Mouse (Mus musculus): ENCODE results near the gene Sh2d6.
"Not testable (repeated sequence)": the region's sequence is repeated elsewhere in the genome, so short reads cannot be mapped to it uniquely, and the experiment has no call there.

Gene Sh2d6

GRCm38 (mm10) chr6:72506104-72506503 is 15.4 kb downstream of the Sh2d6 start:
- DNase-seq (ENCODE audit: low read depth in 2 of 2, low spot score in 2 of 2): no peak

- no peak for DNase-seq (ENCODE audit: low read depth in 2 of 2, low spot score in 2 of 2)
Observed at GRCm38 (mm10) chr6:72503939-72504338, 17.6 kb downstream of the Sh2d6 start.

- no peak for DNase-seq (ENCODE audit: low read depth in 2 of 2, low spot score in 2 of 2)
Observed at GRCm38 (mm10) chr6:72503309-72503708, 18.2 kb downstream of the Sh2d6 start.

- no peak for DNase-seq (ENCODE audit: low read depth in 2 of 2, low spot score in 2 of 2)
Observed at GRCm38 (mm10) chr6:72498950-72499349, 22.6 kb downstream of the Sh2d6 start.

GRCm38 (mm10) chr6:72492892-72493291 is 28.6 kb downstream of the Sh2d6 start:
- DNase-seq (ENCODE audit: low read depth in 2 of 2, low spot score in 2 of 2): no peak

- DNase-seq (ENCODE audit: low read depth in 2 of 2, low spot score in 2 of 2): no peak
Observed at GRCm38 (mm10) chr6:72491151-72491550, 30.4 kb downstream of the Sh2d6 start.

- DNase-seq (ENCODE audit: low read depth in 2 of 2, low spot score in 2 of 2): no peak
Observed at GRCm38 (mm10) chr6:72489534-72489933, 32.0 kb downstream of the Sh2d6 start.

- no peak for DNase-seq (ENCODE audit: low read depth in 2 of 2, low spot score in 2 of 2)
Observed at GRCm38 (mm10) chr6:72488850-72489249, 32.7 kb downstream of the Sh2d6 start.

- DNase-seq (ENCODE audit: low read depth in 2 of 2, low spot score in 2 of 2): no peak
Observed at GRCm38 (mm10) chr6:72487282-72487681, 34.2 kb downstream of the Sh2d6 start.

GRCm38 (mm10) chr6:72486307-72486706 is 35.2 kb downstream of the Sh2d6 start:
- no peak for DNase-seq (ENCODE audit: low read depth in 2 of 2, low spot score in 2 of 2)

- no peak for DNase-seq (ENCODE audit: low read depth in 2 of 2, low spot score in 2 of 2)
Observed at GRCm38 (mm10) chr6:72484887-72485286, 36.6 kb downstream of the Sh2d6 start.

GRCm38 (mm10) chr6:72482156-72482555 is 39.4 kb downstream of the Sh2d6 start:
- no peak for DNase-seq (ENCODE audit: low read depth in 2 of 2, low spot score in 2 of 2)

- no peak for DNase-seq (ENCODE audit: low read depth in 2 of 2, low spot score in 2 of 2)
Observed at GRCm38 (mm10) chr6:72480422-72480702, 41.1 kb downstream of the Sh2d6 start.

GRCm38 (mm10) chr6:72479645-72480421 is 41.7 kb downstream of the Sh2d6 start:
- no peak for DNase-seq (ENCODE audit: low read depth in 2 of 2, low spot score in 2 of 2)

GRCm38 (mm10) chr6:72478691-72479090 is 42.8 kb downstream of the Sh2d6 start:
- DNase-seq (ENCODE audit: low read depth in 2 of 2, low spot score in 2 of 2): not testable (repeated sequence)

GRCm38 (mm10) chr6:72477621-72478020 is 43.9 kb downstream of the Sh2d6 start:
- DNase-seq (ENCODE audit: low read depth in 2 of 2, low spot score in 2 of 2): no peak

GRCm38 (mm10) chr6:72476836-72477235 is 44.7 kb downstream of the Sh2d6 start:
- DNase-seq (ENCODE audit: low read depth in 2 of 2, low spot score in 2 of 2): no peak

GRCm38 (mm10) chr6:72475221-72475985 is 46.1 kb downstream of the Sh2d6 start:
- DNase-seq (ENCODE audit: low read depth in 2 of 2, low spot score in 2 of 2): no peak

- DNase-seq (ENCODE audit: low read depth in 2 of 2, low spot score in 2 of 2): no peak
Observed at GRCm38 (mm10) chr6:72473264-72474041, 48.1 kb downstream of the Sh2d6 start.

GRCm38 (mm10) chr6:72466171-72466570 is 55.3 kb downstream of the Sh2d6 start:
- DNase-seq (ENCODE audit: low read depth in 2 of 2, low spot score in 2 of 2): no peak

GRCm38 (mm10) chr6:72465361-72466157 is 55.9 kb downstream of the Sh2d6 start:
- no peak for DNase-seq (ENCODE audit: low read depth in 2 of 2, low spot score in 2 of 2)

Measured in CD8-positive naive resting alpha-beta T cell, adult 2 months (primary cell).